Comparison of ENCODE assay signal across 27 mouse cellular contexts in genomic region chr8:56508318-56508951, GRCm38 (mm10). TPM values are rescaled to one million over a fixed set of nuclear protein-coding genes. Genes with fewer than 3 reads are reported as not detected.
DNase-seq lines count a peak whose midpoint lies in the region; ATAC-seq and TF ChIP-seq lines count a peak whose summit lies in the region.
"Had no signal": no experiment of that assay in that cellular context is flagged by ENCODE, and none has a peak within 500 bp of the region (broad histone marks: within the 10 kb centered on the region; RNA-seq: fewer than 3 reads in every experiment).

No protein-coding gene starts in this region.

- ATAC-seq in hindbrain, embryonic 15.5 days (ENCODE audit: low FRiP score, low read depth) = peak; percentile 30; the same call in 1 of the 2 replicates
- no peak for ATAC-seq in hindbrain, embryonic 12.5 days (ENCODE audit: low FRiP score)
- ATAC-seq in midbrain, embryonic 14.5 days (ENCODE audit: low FRiP score, low TSS enrichment) = no peak
- ATAC-seq in forebrain, postnatal 0 days = peak; percentile 92
- ATAC-seq: intestine, embryonic 16.5 days had no signal

- no peaks in the 10 kb centered on the region for H3K27me3 ChIP-seq in hindbrain, embryonic 15.5 days
- no peaks in the 10 kb centered on the region for H3K27me3 ChIP-seq in hindbrain, embryonic 12.5 days
- H3K27me3 ChIP-seq in midbrain, embryonic 14.5 days (ENCODE audit: control insufficient read depth, insufficient read depth, low read length) = no peaks in the 10 kb centered on the region
- no peaks in the 10 kb centered on the region for H3K27me3 ChIP-seq in midbrain, embryonic 10.5 days (ENCODE audit: low read depth, poor library complexity, severe bottlenecking)
- no peaks in the 10 kb centered on the region for H3K27me3 ChIP-seq in forebrain, postnatal 0 days (ENCODE audit: insufficient read depth, low read length)
- H3K27me3 ChIP-seq: limb, embryonic 12.5 days; liver, embryonic 15.5 days; neural tube, embryonic 13.5 days had no signal

- H3K27ac ChIP-seq in hindbrain, embryonic 15.5 days (replicated peaks) = no peak overlapping the region
- no peak overlapping the region for H3K27ac ChIP-seq in hindbrain, embryonic 12.5 days
- no peak overlapping the region for H3K27ac ChIP-seq in midbrain, embryonic 14.5 days (replicated peaks; ENCODE audit: low read depth, low read length)
- no peak overlapping the region for H3K27ac ChIP-seq in midbrain, embryonic 10.5 days (replicated peaks)
- H3K27ac ChIP-seq in forebrain, postnatal 0 days (ENCODE audit: low read depth, low read length) = peak overlapping the region; percentile 62; the same call in 1 of the 2 replicates
- H3K27ac ChIP-seq: left cerebral cortex, adult 2 months; limb, embryonic 12.5 days; liver, embryonic 15.5 days; neural tube, embryonic 13.5 days had no signal

- no peaks in the 10 kb centered on the region for H3K4me1 ChIP-seq in hindbrain, embryonic 15.5 days (replicated peaks)
- no peaks in the 10 kb centered on the region for H3K4me1 ChIP-seq in hindbrain, embryonic 12.5 days
- H3K4me1 ChIP-seq in midbrain, embryonic 14.5 days (ENCODE audit: control insufficient read depth, insufficient read depth, low read length) = no peaks in the 10 kb centered on the region
- H3K4me1 ChIP-seq in midbrain, embryonic 10.5 days = no peaks in the 10 kb centered on the region
- no peaks in the 10 kb centered on the region for H3K4me1 ChIP-seq in forebrain, postnatal 0 days (ENCODE audit: insufficient read depth)
- H3K4me1 ChIP-seq: limb, embryonic 12.5 days; liver, embryonic 15.5 days; neural tube, embryonic 13.5 days had no signal

- no peaks in the 10 kb centered on the region for H3K36me3 ChIP-seq in hindbrain, embryonic 15.5 days
- H3K36me3 ChIP-seq in hindbrain, embryonic 12.5 days = no peaks in the 10 kb centered on the region
- H3K36me3 ChIP-seq in midbrain, embryonic 14.5 days (ENCODE audit: control insufficient read depth, insufficient read depth, low read length) = no peaks in the 10 kb centered on the region
- H3K36me3 ChIP-seq in midbrain, embryonic 10.5 days = no peaks in the 10 kb centered on the region
- no peaks in the 10 kb centered on the region for H3K36me3 ChIP-seq in forebrain, postnatal 0 days (ENCODE audit: insufficient read depth)
- H3K36me3 ChIP-seq: limb, embryonic 12.5 days; liver, embryonic 15.5 days; neural tube, embryonic 13.5 days had no signal

- no peak overlapping the region for H3K4me3 ChIP-seq in hindbrain, embryonic 15.5 days
- H3K4me3 ChIP-seq in hindbrain, embryonic 12.5 days = no peak overlapping the region
- no peak overlapping the region for H3K4me3 ChIP-seq in midbrain, embryonic 14.5 days (replicated peaks; ENCODE audit: low read depth, low read length)
- no peak overlapping the region for H3K4me3 ChIP-seq in midbrain, embryonic 10.5 days
- H3K4me3 ChIP-seq in forebrain, postnatal 0 days (ENCODE audit: low read depth, low read length) = no peak overlapping the region
- H3K4me3 ChIP-seq: erythroblast, embryonic 14.5 days; left cerebral cortex, adult 2 months; limb, embryonic 12.5 days; liver, embryonic 15.5 days; neural tube, embryonic 13.5 days had no signal

- WGBS in hindbrain, embryonic 15.5 days = 57% methylated on average over 3 of the region's 3 CpGs
- 69% methylated on average over 3 of the region's 3 CpGs for WGBS in hindbrain, embryonic 12.5 days
- 46% methylated on average over 3 of the region's 3 CpGs for WGBS in midbrain, embryonic 14.5 days
- 69% methylated on average over 3 of the region's 3 CpGs for WGBS in midbrain, embryonic 10.5 days
- 51% methylated on average over 3 of the region's 3 CpGs for WGBS in forebrain, postnatal 0 days

- no peak overlapping the region for H3K4me2 ChIP-seq in hindbrain, embryonic 15.5 days
- H3K4me2 ChIP-seq in hindbrain, embryonic 12.5 days (replicated peaks) = no peak overlapping the region
- no peak overlapping the region for H3K4me2 ChIP-seq in midbrain, embryonic 14.5 days (ENCODE audit: low read length)
- no peak overlapping the region for H3K4me2 ChIP-seq in forebrain, postnatal 0 days (ENCODE audit: low read depth)
- H3K4me2 ChIP-seq: heart, embryonic 11.5 days; limb, embryonic 12.5 days; liver, embryonic 15.5 days; lung, embryonic 14.5 days; neural tube, embryonic 13.5 days had no signal

- no peak overlapping the region for H3K9ac ChIP-seq in hindbrain, embryonic 15.5 days
- H3K9ac ChIP-seq in hindbrain, embryonic 12.5 days = no peak overlapping the region
- no peak overlapping the region for H3K9ac ChIP-seq in midbrain, embryonic 14.5 days (replicated peaks; ENCODE audit: low read length)
- H3K9ac ChIP-seq in forebrain, postnatal 0 days = no peak overlapping the region
- H3K9ac ChIP-seq: limb, embryonic 12.5 days; liver, embryonic 15.5 days; lung, embryonic 14.5 days; neural tube, embryonic 13.5 days had no signal

- peak; percentile 17 for DNase-seq in midbrain, embryonic 14.5 days
- no peak for DNase-seq in midbrain, embryonic 10.5 days (ENCODE audit: low spot score)
- peak; percentile 59 for DNase-seq in brain, embryonic 14.5 days (ENCODE audit: low read depth)
- DNase-seq in forebrain, postnatal 0 days = peak; percentile 62
- no peak for DNase-seq in cerebellum, adult 11-12 months
- DNase-seq: adrenal gland, adult 2 months; adrenal gland, postnatal 36 days; B cell, adult 2 months; cerebellum, adult 11 months; cerebellum, adult 9-11 months; gastrocnemius, postnatal 36 days; heart, adult 18-20 months; heart, postnatal 36 days; kidney, adult 9 months; kidney, postnatal 10 days; lung, embryonic 14.5 days; thymus, adult 2 months; thymus, postnatal 4 days had no signal

- no peak for TF ChIP-seq POLR2A in brain, embryonic 14.5 days (IDR thresholded peaks at IDR 0.05; ENCODE audit: borderline replicate concordance, extremely low read depth, insufficient read depth, insufficient read length, poor library complexity, severe bottlenecking)

- H3K9me3 ChIP-seq in hindbrain, embryonic 15.5 days = no peaks in the 10 kb centered on the region
- H3K9me3 ChIP-seq in hindbrain, embryonic 12.5 days (replicated peaks) = no peaks in the 10 kb centered on the region
- H3K9me3 ChIP-seq in midbrain, embryonic 14.5 days (ENCODE audit: control insufficient read depth, low read length) = 0 out of 2 replicates have a peak, but pooled peaks cover 3% of the 10 kb centered on the region
- H3K9me3 ChIP-seq in midbrain, embryonic 10.5 days (replicated peaks) = no peaks in the 10 kb centered on the region
- no peaks in the 10 kb centered on the region for H3K9me3 ChIP-seq in forebrain, postnatal 0 days (ENCODE audit: low read length)
- H3K9me3 ChIP-seq: limb, embryonic 12.5 days; liver, embryonic 15.5 days; neural tube, embryonic 13.5 days had no signal

- TF ChIP-seq CTCF in brain, embryonic 14.5 days (IDR thresholded peaks at IDR 0.05; ENCODE audit: borderline replicate concordance, extremely low read depth, insufficient read depth, insufficient read length) = no peak
- no peak for TF ChIP-seq CTCF in forebrain, postnatal 0 days (IDR thresholded peaks at IDR 0.05; ENCODE audit: low read depth)

RNA-seq across cellular contexts. Expression of gene Cep44, which starts 42.4 kb away (rescaled TPM):
- 23.9 and 24.5 TPM in 2 replicates for polyA plus RNA-seq in hindbrain, embryonic 15.5 days (2015; fragmentation: Nextera tagmentation; extraction: Ambion mirVana)
- polyA plus RNA-seq in hindbrain, embryonic 12.5 days (2016; fragmentation: Nextera tagmentation; extraction: Ambion mirVana) = 32.9 and 34.0 TPM in 2 replicates
- polyA plus RNA-seq in midbrain, embryonic 14.5 days (2014; fragmentation: Nextera tagmentation; extraction: Ambion mirVana) = 26.5 and 28.2 TPM in 2 replicates
- polyA plus RNA-seq in midbrain, embryonic 10.5 days (2016; fragmentation: Nextera tagmentation; extraction: Ambion mirVana) = 34.9 and 36.2 TPM in 2 replicates
- polyA plus RNA-seq in brain, embryonic 14.5 days (2012; rRNA removed) = 27.3 and 35.8 TPM in 2 replicates
- total RNA-seq in forebrain, postnatal 0 days (2014; rRNA removed) = 33.8 and 38.9 TPM in 2 replicates
- 19.9 and 20.0 TPM in 2 replicates for polyA plus RNA-seq in forebrain, postnatal 0 days (2015; fragmentation: Nextera tagmentation; extraction: Ambion mirVana)

RNA-seq across cellular contexts. Expression of gene Fbxo8, which starts 42.5 kb away (rescaled TPM):
- polyA plus RNA-seq in hindbrain, embryonic 15.5 days (2015; fragmentation: Nextera tagmentation; extraction: Ambion mirVana) = 37.8 and 42.4 TPM in 2 replicates
- 31.3 and 37.4 TPM in 2 replicates for polyA plus RNA-seq in hindbrain, embryonic 12.5 days (2016; fragmentation: Nextera tagmentation; extraction: Ambion mirVana)
- 44.3 and 46.1 TPM in 2 replicates for polyA plus RNA-seq in midbrain, embryonic 14.5 days (2014; fragmentation: Nextera tagmentation; extraction: Ambion mirVana)
- polyA plus RNA-seq in midbrain, embryonic 10.5 days (2016; fragmentation: Nextera tagmentation; extraction: Ambion mirVana) = 25.0 and 32.2 TPM in 2 replicates
- polyA plus RNA-seq in brain, embryonic 14.5 days (2012; rRNA removed) = 25.6 and 26.7 TPM in 2 replicates
- 25.5 and 32.5 TPM in 2 replicates for total RNA-seq in forebrain, postnatal 0 days (2014; rRNA removed)
- 35.1 and 42.7 TPM in 2 replicates for polyA plus RNA-seq in forebrain, postnatal 0 days (2015; fragmentation: Nextera tagmentation; extraction: Ambion mirVana)

Comparison
In these comparisons a context has a peak if more than half of its experiments do, and no peak if none do; other contexts are left out.
1. ATAC-seq: peak in hindbrain, embryonic 15.5 days (single experiment) and forebrain, postnatal 0 days (single experiment); none in hindbrain, embryonic 12.5 days (single experiment) and midbrain, embryonic 14.5 days (single experiment).
2. DNase-seq: peak in midbrain, embryonic 14.5 days (single experiment), brain, embryonic 14.5 days (single experiment) and forebrain, postnatal 0 days (single experiment); none in midbrain, embryonic 10.5 days (single experiment) and cerebellum, adult 11-12 months (single experiment).